Mouse (Mus musculus): Measurements from ENCODE around the gene Ranbp3. TPM values are rescaled to one million over a fixed set of nuclear protein-coding genes. Genes with fewer than 3 reads are reported as not detected.

The Ranbp3 gene
- polyA plus RNA-seq, 1 experiment from 2014 or later: 132 TPM

GRCm38 (mm10) chr17:56666384-56666783 is 6.7 kb upstream of the Ranbp3 start:
- H3K27me3 ChIP-seq (ENCODE audit: control insufficient read depth, insufficient read depth, low read length): no peaks in the 10 kb centered on the region
- 93% methylated on average over 4 of the region's 4 CpGs for WGBS

GRCm38 (mm10) chr17:56667591-56667990 is 5.5 kb upstream of the Ranbp3 start:
- ATAC-seq (replicated peaks; ENCODE audit: low FRiP score) (no peak), DNase-seq (ENCODE audit: low spot score) (no peak)
- no peaks in the 10 kb centered on the region for H3K36me3 ChIP-seq (ENCODE audit: control insufficient read depth, insufficient read depth, low read length)
- H3K4me3 ChIP-seq (ENCODE audit: low read depth, low read length): no peak overlapping the region
- no peak overlapping the region for H3K4me2 ChIP-seq (ENCODE audit: low read depth, low read length, severe bottlenecking)
- H3K4me1 ChIP-seq (replicated peaks; ENCODE audit: control insufficient read depth, insufficient read depth, low read length): peaks cover 11% of the 10 kb centered on the region; the same call in 1 of the 2 replicates
- WGBS: 80% methylated on average over 3 of the region's 3 CpGs
- no peaks in the 10 kb centered on the region for H3K9me3 ChIP-seq (ENCODE audit: control insufficient read depth, low read length)
- H3K27me3 ChIP-seq (ENCODE audit: control insufficient read depth, insufficient read depth, low read length): no peaks in the 10 kb centered on the region
- no peak overlapping the region for H3K27ac ChIP-seq (ENCODE audit: low read depth, low read length)
- H3K9ac ChIP-seq (ENCODE audit: low read length): no peak overlapping the region

More at GRCm38 (mm10) chr17:56666384-56666783, 6.7 kb upstream of the Ranbp3 start:
- DNase-seq (ENCODE audit: low spot score) (no peak), ATAC-seq (replicated peaks; ENCODE audit: low FRiP score) (no peak)
- Histone ChIP-seq H3K9me3 (ENCODE audit: control insufficient read depth, low read length) (no peaks in the 10 kb centered on the region), H3K36me3 (ENCODE audit: control insufficient read depth, insufficient read depth, low read length) (no peaks in the 10 kb centered on the region), H3K4me3 (ENCODE audit: low read depth, low read length) (no peak overlapping the region), H3K27ac (ENCODE audit: low read depth, low read length) (no peak overlapping the region), H3K4me2 (ENCODE audit: low read depth, low read length, severe bottlenecking) (no peak overlapping the region), H3K9ac (ENCODE audit: low read length) (no peak overlapping the region), H3K4me1 (replicated peaks; ENCODE audit: control insufficient read depth, insufficient read depth, low read length) (peaks cover 11% of the 10 kb centered on the region; the same call in 1 of the 2 replicates)

GRCm38 (mm10) chr17:56668384-56669144 is 4.5 kb upstream of the Ranbp3 start:
- Histone ChIP-seq H3K4me2 (ENCODE audit: low read depth, low read length, severe bottlenecking) (peak overlapping the region; percentile 80), H3K27me3 (ENCODE audit: control insufficient read depth, insufficient read depth, low read length) (no peaks in the 10 kb centered on the region), H3K4me1 (replicated peaks; ENCODE audit: control insufficient read depth, insufficient read depth, low read length) (peaks cover 10% of the 10 kb centered on the region; the same call in 1 of the 2 replicates), H3K4me3 (ENCODE audit: low read depth, low read length) (peak overlapping the region; percentile 34), H3K36me3 (ENCODE audit: control insufficient read depth, insufficient read depth, low read length) (no peaks in the 10 kb centered on the region), H3K9ac (ENCODE audit: low read length) (peak overlapping the region; percentile 59), H3K9me3 (ENCODE audit: control insufficient read depth, low read length) (no peaks in the 10 kb centered on the region), H3K27ac (ENCODE audit: low read depth, low read length) (no peak overlapping the region)
- no peak for ATAC-seq (replicated peaks; ENCODE audit: low FRiP score)
- peak; percentile 97 for DNase-seq (ENCODE audit: low spot score)
- 3% methylated on average over 31 of the region's 31 CpGs for WGBS

- Histone ChIP-seq H3K27ac (ENCODE audit: low read depth, low read length) (no peak overlapping the region), H3K9ac (ENCODE audit: low read length) (no peak overlapping the region), H3K4me1 (replicated peaks; ENCODE audit: control insufficient read depth, insufficient read depth, low read length) (peaks cover 10% of the 10 kb centered on the region; the same call in 1 of the 2 replicates), H3K4me3 (ENCODE audit: low read depth, low read length) (no peak overlapping the region), H3K9me3 (ENCODE audit: control insufficient read depth, low read length) (no peaks in the 10 kb centered on the region), H3K36me3 (ENCODE audit: control insufficient read depth, insufficient read depth, low read length) (no peaks in the 10 kb centered on the region), H3K27me3 (ENCODE audit: control insufficient read depth, insufficient read depth, low read length) (no peaks in the 10 kb centered on the region), H3K4me2 (ENCODE audit: low read depth, low read length, severe bottlenecking) (no peak overlapping the region)
- no peak for ATAC-seq (replicated peaks; ENCODE audit: low FRiP score)
- no peak for DNase-seq (ENCODE audit: low spot score)
- 87% methylated on average over 8 of the region's 8 CpGs for WGBS
These were observed 3.3 kb upstream of the Ranbp3 start for GRCm38 (mm10) chr17:56669766-56670165.

GRCm38 (mm10) chr17:56673647-56674416 is 738 bp downstream of the Ranbp3 start:
- peak; percentile 24 for ATAC-seq (replicated peaks; ENCODE audit: low FRiP score)
- 2% methylated on average over 37 of the region's 37 CpGs for WGBS
- Histone ChIP-seq H3K27ac (ENCODE audit: low read depth, low read length) (peak overlapping the region; percentile 65), H3K4me3 (ENCODE audit: low read depth, low read length) (peak overlapping the region; percentile 81), H3K36me3 (ENCODE audit: control insufficient read depth, insufficient read depth, low read length) (peaks cover 3% of the 10 kb centered on the region; the same call in 1 of the 2 replicates), H3K4me2 (ENCODE audit: low read depth, low read length, severe bottlenecking) (peak overlapping the region; percentile 83), H3K9me3 (ENCODE audit: control insufficient read depth, low read length) (no peaks in the 10 kb centered on the region), H3K9ac (ENCODE audit: low read length) (peak overlapping the region; percentile 98), H3K27me3 (ENCODE audit: control insufficient read depth, insufficient read depth, low read length) (no peaks in the 10 kb centered on the region), H3K4me1 (replicated peaks; ENCODE audit: control insufficient read depth, insufficient read depth, low read length) (peaks cover 10% of the 10 kb centered on the region; the same call in 1 of the 2 replicates)
- DNase-seq (ENCODE audit: low spot score): no peak

- WGBS: 85% methylated on average over 4 of the region's 4 CpGs
- H3K4me1 ChIP-seq (replicated peaks; ENCODE audit: control insufficient read depth, insufficient read depth, low read length): no peaks in the 10 kb centered on the region
- H3K27ac ChIP-seq (ENCODE audit: low read depth, low read length): no peak overlapping the region
- H3K9ac ChIP-seq (ENCODE audit: low read length): no peak overlapping the region
- no peak overlapping the region for H3K4me3 ChIP-seq (ENCODE audit: low read depth, low read length)
- H3K27me3 ChIP-seq (ENCODE audit: control insufficient read depth, insufficient read depth, low read length): no peaks in the 10 kb centered on the region
- H3K36me3 ChIP-seq (ENCODE audit: control insufficient read depth, insufficient read depth, low read length): peaks cover 3% of the 10 kb centered on the region; the same call in 1 of the 2 replicates
- ATAC-seq (replicated peaks; ENCODE audit: low FRiP score): no peak
- H3K9me3 ChIP-seq (ENCODE audit: control insufficient read depth, low read length): no peaks in the 10 kb centered on the region
- no peak for DNase-seq (ENCODE audit: low spot score)
- no peak overlapping the region for H3K4me2 ChIP-seq (ENCODE audit: low read depth, low read length, severe bottlenecking)
These were observed 8.7 kb downstream of the Ranbp3 start for GRCm38 (mm10) chr17:56681791-56682190.

GRCm38 (mm10) chr17:56682880-56683279 is 9.8 kb downstream of the Ranbp3 start:
- H3K9me3 ChIP-seq (ENCODE audit: control insufficient read depth, low read length): no peaks in the 10 kb centered on the region
- no peak overlapping the region for H3K27ac ChIP-seq (ENCODE audit: low read depth, low read length)
- no peak overlapping the region for H3K4me3 ChIP-seq (ENCODE audit: low read depth, low read length)
- ATAC-seq (replicated peaks; ENCODE audit: low FRiP score): no peak
- H3K9ac ChIP-seq (ENCODE audit: low read length): no peak overlapping the region
- WGBS: 80% methylated on average over 3 of the region's 3 CpGs
- no peak for DNase-seq (ENCODE audit: low spot score)
- peaks cover under 1% of the 10 kb centered on the region; the same call in 1 of the 2 replicates for H3K36me3 ChIP-seq (ENCODE audit: control insufficient read depth, insufficient read depth, low read length)
- H3K27me3 ChIP-seq (ENCODE audit: control insufficient read depth, insufficient read depth, low read length): no peaks in the 10 kb centered on the region
- H3K4me1 ChIP-seq (replicated peaks; ENCODE audit: control insufficient read depth, insufficient read depth, low read length): no peaks in the 10 kb centered on the region
- no peak overlapping the region for H3K4me2 ChIP-seq (ENCODE audit: low read depth, low read length, severe bottlenecking)

- Histone ChIP-seq H3K9ac (ENCODE audit: low read length) (no peak overlapping the region), H3K4me1 (replicated peaks; ENCODE audit: control insufficient read depth, insufficient read depth, low read length) (no peaks in the 10 kb centered on the region), H3K4me2 (ENCODE audit: low read depth, low read length, severe bottlenecking) (no peak overlapping the region), H3K36me3 (ENCODE audit: control insufficient read depth, insufficient read depth, low read length) (peaks cover 5% of the 10 kb centered on the region; the same call in 1 of the 2 replicates), H3K27ac (ENCODE audit: low read depth, low read length) (no peak overlapping the region), H3K4me3 (ENCODE audit: low read depth, low read length) (no peak overlapping the region), H3K27me3 (ENCODE audit: control insufficient read depth, insufficient read depth, low read length) (no peaks in the 10 kb centered on the region), H3K9me3 (ENCODE audit: control insufficient read depth, low read length) (no peaks in the 10 kb centered on the region)
- no peak for DNase-seq (ENCODE audit: low spot score)
- 88% methylated on average over 5 of the region's 5 CpGs for WGBS
- no peak for ATAC-seq (replicated peaks; ENCODE audit: low FRiP score)
These were observed 10.5 kb downstream of the Ranbp3 start for GRCm38 (mm10) chr17:56683546-56684140.

All from forebrain, embryonic 11.5 days (tissue).